Comparison of ENCODE assay signal across 17 mouse cellular contexts in genomic region chr14:80097238-80097637, GRCm38 (mm10).
"Had no signal": no experiment of that assay in that cellular context is flagged by ENCODE, and none has a peak within 500 bp of the region (broad histone marks: within the 10 kb centered on the region; RNA-seq: fewer than 3 reads in every experiment).

No protein-coding gene starts in this region.

- H3K9ac ChIP-seq: lung, embryonic 14.5 days; midbrain, embryonic 13.5 days; midbrain, embryonic 15.5 days; neural tube, embryonic 13.5 days; neural tube, embryonic 15.5 days had no signal

- H3K4me1 ChIP-seq: neural tube, embryonic 13.5 days; neural tube, embryonic 15.5 days had no signal

- H3K4me2 ChIP-seq: lung, embryonic 14.5 days; midbrain, embryonic 11.5 days; midbrain, embryonic 13.5 days; midbrain, embryonic 15.5 days; neural tube, embryonic 13.5 days; neural tube, embryonic 15.5 days had no signal

- H3K4me3 ChIP-seq: midbrain, embryonic 13.5 days; midbrain, embryonic 15.5 days; myocyte; neural tube, embryonic 13.5 days; neural tube, embryonic 15.5 days had no signal

- H3K36me3 ChIP-seq: midbrain, embryonic 13.5 days; midbrain, embryonic 15.5 days; neural tube, embryonic 13.5 days; neural tube, embryonic 15.5 days had no signal

- H3K9me3 ChIP-seq: midbrain, embryonic 13.5 days; midbrain, embryonic 15.5 days; neural tube, embryonic 13.5 days; neural tube, embryonic 15.5 days had no signal

- H3K27me3 ChIP-seq: midbrain, embryonic 13.5 days; midbrain, embryonic 15.5 days; neural tube, embryonic 13.5 days; neural tube, embryonic 15.5 days had no signal

- DNase-seq: lung, adult 18-20 months; lung, embryonic 14.5 days; lung, postnatal 10 days; lung, postnatal 4 days; right cerebral cortex, adult 18-20 months; right cerebral cortex, postnatal 25 days; right cerebral cortex, postnatal 4 days; spleen, adult 18-20 months; thymus, adult 18-20 months; thymus, postnatal 14 days; thymus, postnatal 36 days had no signal

- ATAC-seq: midbrain, embryonic 13.5 days; midbrain, embryonic 15.5 days had no signal

- H3K27ac ChIP-seq: midbrain, embryonic 13.5 days; midbrain, embryonic 15.5 days; neural tube, embryonic 13.5 days; neural tube, embryonic 15.5 days had no signal
